Mouse (Mus musculus): ENCODE results near the gene Lamb3. TPM values are rescaled to one million over a fixed set of nuclear protein-coding genes. Genes with fewer than 3 reads are reported as not detected.

Lamb3 gene
- polyA plus RNA-seq, 1 experiment from 2014 or later: 0.09 TPM

GRCm38 (mm10) chr1:193379634-193380033 lies 172.1 kb downstream of the Lamb3 start:
- Histone ChIP-seq H3K36me3 (no peaks in the 10 kb centered on the region), H3K27ac (replicated peaks) (no peak overlapping the region), H3K27me3 (ENCODE audit: low read depth, poor library complexity, severe bottlenecking) (peaks cover 18% of the 10 kb centered on the region; the same call in 1 of the 2 replicates), H3K4me1 (peaks cover 28% of the 10 kb centered on the region), H3K9me3 (replicated peaks) (no peaks in the 10 kb centered on the region), H3K4me3 (no peak overlapping the region)
- DNase-seq (ENCODE audit: low spot score): no peak
- WGBS: 72% methylated on average over 6 of the region's 6 CpGs

- Histone ChIP-seq H3K27ac (replicated peaks) (no peak overlapping the region), H3K27me3 (ENCODE audit: low read depth, poor library complexity, severe bottlenecking) (peaks cover 18% of the 10 kb centered on the region; the same call in 1 of the 2 replicates), H3K9me3 (replicated peaks) (no peaks in the 10 kb centered on the region), H3K4me3 (no peak overlapping the region), H3K36me3 (no peaks in the 10 kb centered on the region), H3K4me1 (peaks cover 28% of the 10 kb centered on the region)
- DNase-seq (ENCODE audit: low spot score): no peak
- WGBS: 94% methylated on average over 5 of the region's 5 CpGs
Measured at GRCm38 (mm10) chr1:193380877-193381276, 173.4 kb downstream of the Lamb3 start.

- DNase-seq (ENCODE audit: low spot score): peak; percentile 42
- no peaks in the 10 kb centered on the region for H3K36me3 ChIP-seq
- H3K4me3 ChIP-seq: peak overlapping the region; percentile 54
- H3K27ac ChIP-seq (replicated peaks): peak overlapping the region; percentile 75
- H3K4me1 ChIP-seq: peaks cover 30% of the 10 kb centered on the region
- H3K27me3 ChIP-seq (ENCODE audit: low read depth, poor library complexity, severe bottlenecking): peaks cover 18% of the 10 kb centered on the region; the same call in 1 of the 2 replicates
- 35% methylated on average over 11 of the region's 11 CpGs for WGBS
- H3K9me3 ChIP-seq (replicated peaks): no peaks in the 10 kb centered on the region
Measured at GRCm38 (mm10) chr1:193381597-193382404, 174.3 kb downstream of the Lamb3 start.

- DNase-seq (ENCODE audit: low spot score): peak; percentile 80
- peak overlapping the region; percentile 75 for H3K27ac ChIP-seq (replicated peaks)
- H3K4me1 ChIP-seq: peaks cover 29% of the 10 kb centered on the region
- H3K9me3 ChIP-seq (replicated peaks): no peaks in the 10 kb centered on the region
- H3K36me3 ChIP-seq: no peaks in the 10 kb centered on the region
- peak overlapping the region; percentile 54 for H3K4me3 ChIP-seq
- H3K27me3 ChIP-seq (ENCODE audit: low read depth, poor library complexity, severe bottlenecking): peaks cover 20% of the 10 kb centered on the region; the same call in 1 of the 2 replicates
- under 1% methylated on average over 8 of the region's 8 CpGs for WGBS
Measured at GRCm38 (mm10) chr1:193382435-193382834, 174.9 kb downstream of the Lamb3 start.

- peak overlapping the region; percentile 75 for H3K27ac ChIP-seq (replicated peaks)
- no peaks in the 10 kb centered on the region for H3K36me3 ChIP-seq
- H3K9me3 ChIP-seq (replicated peaks): no peaks in the 10 kb centered on the region
- DNase-seq (ENCODE audit: low spot score): peak; percentile 76
- H3K4me1 ChIP-seq: peaks cover 29% of the 10 kb centered on the region
- WGBS: 8% methylated on average over 8 of the region's 8 CpGs
- H3K4me3 ChIP-seq: peak overlapping the region; percentile 54
- peaks cover 23% of the 10 kb centered on the region; the same call in 1 of the 2 replicates for H3K27me3 ChIP-seq (ENCODE audit: low read depth, poor library complexity, severe bottlenecking)
Measured at GRCm38 (mm10) chr1:193382841-193383462, 175.5 kb downstream of the Lamb3 start.

GRCm38 (mm10) chr1:193386136-193386535 lies 178.6 kb downstream of the Lamb3 start:
- Histone ChIP-seq H3K4me3 (no peak overlapping the region), H3K36me3 (no peaks in the 10 kb centered on the region), H3K9me3 (replicated peaks) (no peaks in the 10 kb centered on the region), H3K27me3 (ENCODE audit: low read depth, poor library complexity, severe bottlenecking) (peaks cover 10% of the 10 kb centered on the region; the same call in 1 of the 2 replicates), H3K4me1 (peaks cover 53% of the 10 kb centered on the region), H3K27ac (replicated peaks) (peak overlapping the region; percentile 64)
- DNase-seq (ENCODE audit: low spot score): peak; percentile 75
- 5% methylated on average over 5 of the region's 5 CpGs for WGBS

GRCm38 (mm10) chr1:193387241-193387640 lies 179.7 kb downstream of the Lamb3 start:
- 0 out of 2 replicates have a peak, but pooled peaks cover 4% of the 10 kb centered on the region for H3K27me3 ChIP-seq (ENCODE audit: low read depth, poor library complexity, severe bottlenecking)
- H3K36me3 ChIP-seq: no peaks in the 10 kb centered on the region
- no peak overlapping the region for H3K4me3 ChIP-seq
- H3K27ac ChIP-seq (replicated peaks): peak overlapping the region; percentile 64
- WGBS: 65% methylated on average over 2 of the region's 2 CpGs
- H3K9me3 ChIP-seq (replicated peaks): no peaks in the 10 kb centered on the region
- peaks cover 41% of the 10 kb centered on the region for H3K4me1 ChIP-seq
- DNase-seq (ENCODE audit: low spot score): no peak

GRCm38 (mm10) chr1:193389505-193389904 lies 182.0 kb downstream of the Lamb3 start:
- DNase-seq (ENCODE audit: low spot score): no peak
- peaks cover 33% of the 10 kb centered on the region for H3K4me1 ChIP-seq
- no peak overlapping the region for H3K4me3 ChIP-seq
- 0 out of 2 replicates have a peak, but pooled peaks cover 4% of the 10 kb centered on the region for H3K27me3 ChIP-seq (ENCODE audit: low read depth, poor library complexity, severe bottlenecking)
- H3K9me3 ChIP-seq (replicated peaks): no peaks in the 10 kb centered on the region
- 12% methylated on average over 3 of the region's 3 CpGs for WGBS
- peak overlapping the region; percentile 76 for H3K27ac ChIP-seq (replicated peaks)
- no peaks in the 10 kb centered on the region for H3K36me3 ChIP-seq

- Histone ChIP-seq H3K27ac (replicated peaks) (peak overlapping the region; percentile 76; the same call in 1 of the 2 replicates), H3K9me3 (replicated peaks) (no peaks in the 10 kb centered on the region), H3K4me3 (no peak overlapping the region), H3K36me3 (no peaks in the 10 kb centered on the region), H3K27me3 (ENCODE audit: low read depth, poor library complexity, severe bottlenecking) (0 out of 2 replicates have a peak, but pooled peaks cover 4% of the 10 kb centered on the region), H3K4me1 (peaks cover 33% of the 10 kb centered on the region)
- WGBS: 40% methylated on average over 12 of the region's 12 CpGs
- DNase-seq (ENCODE audit: low spot score): no peak
Measured at GRCm38 (mm10) chr1:193390004-193390403, 182.5 kb downstream of the Lamb3 start.

- no peaks in the 10 kb centered on the region for H3K9me3 ChIP-seq (replicated peaks)
- H3K27me3 ChIP-seq (ENCODE audit: low read depth, poor library complexity, severe bottlenecking): 0 out of 2 replicates have a peak, but pooled peaks cover 4% of the 10 kb centered on the region
- H3K4me1 ChIP-seq: peaks cover 31% of the 10 kb centered on the region
- no peaks in the 10 kb centered on the region for H3K36me3 ChIP-seq
- DNase-seq (ENCODE audit: low spot score): no peak
- H3K27ac ChIP-seq (replicated peaks): no peak overlapping the region
- 88% methylated on average over 3 of the region's 3 CpGs for whole genome bisulfite sequencing
- H3K4me3 ChIP-seq: no peak overlapping the region
Measured at GRCm38 (mm10) chr1:193392266-193392665, 184.8 kb downstream of the Lamb3 start.

Measured in midbrain, embryonic 10.5 days (tissue).